Mouse (Mus musculus): ENCODE results near the gene Meis1.

Gene Meis1

DNA sequence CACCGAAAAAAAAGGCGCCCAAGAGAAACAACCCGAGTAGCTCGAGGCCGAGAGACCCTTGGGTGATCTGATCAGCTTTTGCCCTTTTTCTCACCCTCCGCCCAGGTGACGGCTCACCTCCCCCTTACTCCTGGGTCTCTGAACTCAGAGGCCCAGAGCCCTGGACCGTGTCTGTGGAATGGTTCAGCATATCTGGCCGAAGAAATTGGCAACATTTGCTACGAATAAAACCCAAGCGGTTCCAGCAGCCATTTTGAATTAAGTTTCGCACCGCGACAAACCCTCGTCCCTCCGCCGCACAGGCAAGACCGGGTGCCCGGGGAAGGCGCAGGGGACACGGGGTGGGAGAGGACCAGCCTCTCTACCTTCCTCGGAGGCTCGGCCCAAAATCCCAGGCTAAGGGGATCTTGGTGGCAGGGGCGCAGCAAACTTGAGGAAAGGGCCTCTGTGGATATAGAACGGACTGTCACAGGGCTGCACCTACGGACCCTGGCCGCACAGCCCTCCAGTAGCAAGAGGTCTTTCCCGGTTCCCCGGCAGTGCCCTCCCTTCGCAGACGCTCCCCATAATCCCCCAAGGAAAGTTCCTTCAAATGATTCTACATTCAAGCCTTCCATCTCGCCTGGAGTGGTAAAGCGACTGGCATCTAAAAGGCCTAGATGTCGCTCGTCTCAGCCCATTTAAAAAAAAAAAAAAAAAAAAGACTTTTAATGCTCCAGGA is 4.2 kb downstream of the Meis1 start:
- 31% methylated on average over 35 of the region's 35 CpGs for WGBS

DNA sequence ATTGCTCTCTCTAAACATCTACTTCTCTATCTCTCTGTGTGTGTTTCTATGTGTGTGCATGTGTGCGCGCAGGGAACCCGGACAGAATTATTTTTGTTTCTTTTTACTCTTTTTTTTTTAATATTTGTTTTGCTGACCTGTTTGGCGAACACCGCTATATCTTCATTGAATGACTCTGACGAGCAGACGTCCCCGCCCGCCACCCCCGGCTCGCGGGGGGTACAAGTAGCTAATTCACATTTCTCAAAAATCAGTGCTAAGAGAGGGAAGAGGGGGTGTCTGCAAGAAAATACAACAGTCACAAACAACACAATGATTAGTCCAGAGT is 4.7 kb downstream of the Meis1 start:
- WGBS: 40% methylated on average over 12 of the region's 12 CpGs

DNA sequence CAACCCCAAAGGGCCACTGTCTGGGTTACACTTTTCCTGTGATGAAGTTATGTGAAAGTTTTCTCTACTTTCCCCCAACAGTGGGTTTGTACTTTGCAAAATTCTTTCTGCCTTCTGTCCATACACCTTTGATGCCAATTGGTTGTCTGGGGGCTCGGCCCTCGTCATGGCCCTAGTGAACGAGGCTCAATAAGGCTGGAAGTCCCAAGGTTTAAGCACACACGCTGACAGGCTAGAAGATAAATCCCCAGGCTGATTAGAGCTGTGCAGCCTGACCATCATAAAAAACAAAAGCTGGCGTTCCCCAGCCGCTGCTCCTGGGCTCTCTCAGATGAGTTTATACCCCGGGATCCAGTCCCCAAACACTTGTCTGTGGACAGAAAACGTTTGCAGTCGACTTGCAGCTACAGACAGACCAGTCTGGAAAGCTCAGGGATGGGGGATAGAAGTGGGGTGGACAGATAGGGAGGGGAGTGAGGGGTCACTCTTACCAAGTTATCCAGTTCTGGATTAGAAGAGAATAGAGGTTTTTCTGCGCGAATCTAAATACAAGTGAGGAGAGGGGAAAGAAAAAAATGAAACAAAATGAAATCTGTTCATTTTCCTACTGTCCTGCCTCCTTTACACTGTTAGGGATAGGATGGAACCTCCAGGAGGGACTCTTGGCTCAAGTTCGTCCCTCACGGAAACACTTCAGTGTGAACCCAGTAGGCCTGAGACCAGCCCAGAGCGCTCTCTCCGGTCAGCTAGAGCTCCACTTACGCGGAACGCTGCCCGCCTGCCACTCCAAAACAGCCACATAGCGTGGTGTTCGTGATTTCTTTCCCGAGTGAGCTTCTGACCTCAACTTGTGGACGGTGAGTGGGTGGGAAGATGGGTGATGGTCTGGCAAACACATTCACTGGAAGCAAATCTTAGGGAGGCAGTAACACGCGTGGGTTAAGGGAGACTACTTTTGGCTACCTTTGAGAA is 5.4 kb downstream of the Meis1 start:
- WGBS: 59% methylated on average over 25 of the region's 25 CpGs

DNA sequence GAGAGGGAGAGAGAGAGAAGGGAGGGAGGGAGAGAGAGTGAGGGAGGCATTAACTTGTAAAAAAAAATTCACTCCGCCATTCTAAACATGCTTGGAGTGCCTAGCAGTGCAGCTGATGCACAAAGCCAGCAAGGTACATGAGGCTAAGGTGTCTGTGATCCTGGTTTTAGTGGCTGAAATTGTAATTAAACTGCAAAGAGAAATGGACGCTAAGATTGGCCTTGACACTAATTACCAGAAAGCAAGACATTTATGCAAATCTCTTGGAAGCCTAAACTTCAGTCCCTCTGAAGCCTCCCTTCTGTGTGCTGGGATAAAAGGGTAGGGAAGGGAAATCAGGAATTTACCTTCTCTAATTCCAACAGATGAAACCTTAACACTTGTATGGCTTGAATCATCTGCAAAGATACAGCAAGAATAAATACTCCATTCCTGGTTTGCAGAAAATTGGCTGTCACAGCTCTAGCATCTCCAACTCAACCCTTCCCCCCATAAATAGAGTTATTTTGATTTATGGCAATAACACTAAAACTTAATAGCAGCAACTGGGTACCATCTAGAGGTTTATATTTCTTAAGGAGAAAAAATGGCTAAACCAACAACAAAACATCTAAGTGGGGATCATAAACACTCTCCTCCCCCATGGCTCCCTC is 6.2 kb downstream of the Meis1 start:
- 47% methylated on average over 2 of the region's 2 CpGs for WGBS

DNA sequence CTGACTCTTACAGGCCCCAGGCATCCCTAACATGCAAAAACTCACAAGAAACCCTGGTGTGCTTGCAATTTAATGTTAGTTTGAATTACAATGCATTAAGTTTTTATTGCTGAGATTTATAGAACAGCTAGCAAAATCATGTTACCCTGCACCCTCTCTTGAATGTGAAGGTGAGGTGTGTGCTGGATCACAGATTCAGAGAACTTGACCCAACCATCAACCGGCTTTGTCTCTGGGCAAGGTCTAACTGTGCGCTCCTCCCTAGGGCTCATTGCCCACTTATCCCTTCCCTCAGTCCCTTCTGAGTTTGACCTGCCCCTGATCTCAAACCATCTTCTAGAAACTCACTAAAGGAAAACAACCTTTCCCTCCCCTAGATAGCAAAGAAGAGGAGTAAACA is 6.8 kb downstream of the Meis1 start:
- 75% methylated on average over 2 of the region's 2 CpGs for WGBS

DNA sequence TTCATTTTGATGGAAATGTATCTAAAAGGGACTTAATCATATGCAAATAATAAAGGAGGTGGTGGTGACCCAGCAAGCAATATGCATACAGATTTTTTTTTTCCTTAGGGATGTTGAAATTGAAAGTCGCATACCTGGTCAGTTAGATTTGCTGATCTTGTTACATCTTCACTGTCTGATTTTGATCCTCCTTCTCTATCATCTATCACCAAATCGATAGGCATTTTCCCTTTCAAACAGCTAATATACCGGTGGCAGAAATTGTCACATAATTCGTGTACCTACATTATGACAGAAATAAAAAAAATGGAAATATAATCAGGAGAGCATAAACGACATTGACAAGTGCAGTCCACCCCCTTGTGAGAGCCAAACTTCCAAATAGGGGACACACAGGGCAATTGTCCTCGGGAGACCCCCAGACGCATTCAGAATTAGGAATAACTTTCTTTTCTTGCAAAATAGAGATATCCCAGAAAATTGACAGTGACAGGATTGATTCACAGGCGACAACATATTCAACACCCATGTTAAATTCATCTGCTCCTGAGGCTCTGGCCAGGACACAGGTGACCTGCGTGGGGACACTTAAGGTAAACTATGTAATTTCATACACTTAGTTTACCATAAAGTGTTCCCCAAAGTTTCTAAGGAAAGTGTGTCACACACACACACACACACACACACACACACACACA is 7.5 kb downstream of the Meis1 start:
- 58% methylated on average over 9 of the region's 9 CpGs for WGBS

DNA sequence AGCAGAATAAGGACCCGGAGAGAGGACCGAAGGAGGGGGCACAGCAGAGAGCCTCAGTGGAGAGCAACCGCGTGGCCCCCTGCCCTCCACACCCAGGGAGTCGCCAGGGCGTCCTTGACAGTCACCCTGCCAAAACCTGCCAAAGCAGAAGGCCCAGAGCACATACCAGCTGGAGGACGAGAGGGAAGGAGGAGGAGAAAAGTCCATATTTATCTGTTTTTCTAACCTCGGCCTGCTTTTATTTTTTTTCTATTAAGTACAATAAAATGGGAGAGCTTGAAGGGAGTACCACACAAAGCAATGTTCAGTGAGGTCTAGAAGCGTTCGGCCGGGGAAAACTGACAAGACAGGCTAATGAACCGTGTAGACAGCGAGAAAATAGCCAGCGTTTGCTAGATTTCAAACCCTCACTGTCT is 8.4 kb downstream of the Meis1 start:
- WGBS: 46% methylated on average over 14 of the region's 14 CpGs

DNA sequence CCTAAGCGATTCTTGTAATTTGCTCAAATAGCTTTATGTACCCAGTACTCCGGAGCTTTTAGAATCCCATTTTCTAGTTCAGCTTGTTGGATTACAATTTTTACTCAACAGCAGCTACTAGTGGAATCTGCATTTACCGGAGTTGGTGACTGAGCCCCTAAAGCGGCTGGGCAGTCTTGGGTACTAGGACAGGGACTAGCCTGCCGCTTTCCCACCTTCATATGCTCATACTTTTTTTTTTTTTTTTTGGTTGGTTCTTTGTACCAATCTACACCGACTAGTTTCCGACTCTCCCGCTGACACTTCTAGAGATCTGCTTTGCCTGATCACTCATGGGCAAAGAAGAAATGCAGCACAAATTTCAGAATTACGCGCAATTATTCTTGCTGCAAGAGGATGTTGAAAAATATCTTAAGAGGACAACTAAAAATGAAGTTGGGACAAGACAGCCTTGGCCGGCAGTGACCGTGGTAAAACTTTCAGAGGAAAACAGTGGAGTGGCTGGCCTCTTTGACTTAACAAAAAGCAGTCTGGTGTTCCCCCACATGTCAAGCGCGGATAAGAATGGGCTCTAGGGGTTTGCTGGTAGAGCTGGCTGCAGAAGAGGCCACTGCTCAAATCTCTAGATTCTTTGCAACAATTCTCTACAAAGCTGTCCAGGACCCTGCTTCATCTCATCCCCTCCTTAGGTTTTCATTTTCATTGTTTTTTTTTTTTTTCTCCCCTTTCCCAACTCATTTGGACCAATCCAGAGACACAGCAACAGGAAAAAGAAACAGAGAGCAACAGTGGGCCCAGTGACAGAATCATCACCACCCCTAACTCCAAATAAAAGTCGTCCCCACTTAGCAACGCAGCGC is 9.0 kb downstream of the Meis1 start:
- 50% methylated on average over 17 of the region's 17 CpGs for WGBS

DNA sequence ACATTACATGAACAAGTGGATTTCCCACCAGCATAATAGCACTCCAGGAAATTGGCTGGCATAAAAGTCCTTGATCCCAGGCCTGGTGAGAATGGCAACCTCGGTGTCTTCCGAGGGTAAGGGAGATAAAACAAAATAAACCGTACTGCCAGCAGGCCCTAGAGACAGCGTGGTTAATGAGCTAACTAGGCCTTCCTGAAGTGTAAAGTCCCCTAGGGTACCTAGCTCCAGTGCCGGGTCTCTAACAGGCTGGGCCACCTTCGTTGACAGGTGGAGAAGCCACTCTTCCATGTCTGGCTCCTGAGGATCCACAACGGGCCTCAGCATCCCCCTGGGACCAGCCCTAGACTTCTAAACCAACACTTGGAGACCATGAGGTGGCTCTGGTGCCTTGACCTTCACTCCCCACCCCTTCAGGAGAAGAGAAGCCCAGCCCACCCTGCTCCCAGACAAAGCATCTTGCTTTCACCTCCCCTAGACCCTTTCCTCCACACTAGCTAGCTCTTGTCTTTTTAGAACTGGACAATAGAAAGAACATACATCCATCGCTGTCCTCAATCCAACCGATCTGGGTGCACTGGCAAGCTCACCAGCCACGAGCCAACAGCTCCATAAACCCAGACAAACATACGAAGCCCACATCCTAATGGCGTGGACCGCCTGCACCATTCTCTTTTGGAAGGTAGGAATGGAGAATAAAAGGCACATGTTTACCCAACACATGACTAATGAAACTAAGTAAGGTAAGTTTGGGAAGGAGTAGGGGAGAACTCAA is 10.0 kb downstream of the Meis1 start:
- 61% methylated on average over 13 of the region's 13 CpGs for WGBS

DNA sequence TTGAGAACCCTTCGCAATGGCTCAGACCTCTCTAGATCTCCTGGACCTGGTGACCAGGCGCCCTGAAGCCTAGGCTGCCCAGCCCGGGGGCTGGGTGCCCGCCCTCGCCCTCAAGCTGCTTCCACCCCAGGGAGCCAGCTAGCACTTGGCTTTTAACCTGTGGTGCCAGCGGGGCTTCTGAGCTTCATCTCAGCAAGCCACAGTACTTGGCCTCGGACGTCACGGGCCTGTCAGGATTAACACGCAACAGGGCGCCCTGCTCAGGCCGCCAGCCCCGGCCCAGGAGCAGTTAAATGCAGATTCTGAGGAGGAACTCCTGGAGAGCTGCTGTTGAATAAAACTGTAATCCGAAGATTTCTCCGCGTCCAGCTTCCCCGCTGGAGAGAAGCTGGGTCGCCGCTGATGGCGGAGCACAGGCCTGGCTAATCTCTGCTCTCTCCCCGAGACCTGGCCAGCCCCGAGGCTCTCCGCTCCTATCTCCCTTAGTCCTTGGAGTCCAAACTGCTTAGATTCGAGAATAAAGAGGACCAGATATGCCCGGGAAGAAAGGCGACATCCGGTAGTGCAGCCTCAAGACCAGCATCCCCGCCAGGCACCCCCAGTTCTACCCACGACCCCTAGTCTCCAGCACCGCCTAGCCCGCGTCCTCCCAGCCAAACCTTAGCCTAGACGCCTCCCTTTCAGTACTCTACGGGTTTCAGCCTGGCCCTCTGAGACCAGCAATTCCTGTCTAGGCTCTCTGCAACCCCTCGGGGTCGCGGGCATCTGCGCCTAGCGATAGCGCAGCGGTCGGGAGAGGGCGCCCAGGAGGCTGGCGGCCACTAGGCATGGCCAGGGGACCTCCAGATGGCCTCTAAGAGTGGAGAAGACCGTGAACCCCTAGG is 11.0 kb downstream of the Meis1 start:
- 42% methylated on average over 45 of the region's 45 CpGs for WGBS

DNA sequence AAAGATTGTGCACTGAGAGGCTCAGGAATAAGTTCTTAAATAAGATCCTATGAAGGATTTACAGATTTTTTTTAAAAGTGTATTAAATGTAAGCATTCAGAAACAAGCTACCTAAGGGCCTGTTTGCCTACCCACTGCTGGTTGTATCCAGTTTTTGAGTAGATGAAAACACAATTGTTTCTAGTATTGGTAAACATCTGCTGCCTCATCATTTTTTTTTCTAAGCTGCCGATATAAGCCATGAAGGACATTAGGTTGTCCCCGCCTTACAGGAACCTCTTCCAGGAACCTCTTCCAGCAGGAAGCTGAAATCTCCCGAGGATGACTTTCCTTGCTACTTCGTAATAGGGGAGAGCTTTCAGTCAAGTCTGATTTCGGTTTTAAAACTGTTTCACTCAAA is 11.7 kb downstream of the Meis1 start:
- 66% methylated on average over 5 of the region's 5 CpGs for WGBS

DNA sequence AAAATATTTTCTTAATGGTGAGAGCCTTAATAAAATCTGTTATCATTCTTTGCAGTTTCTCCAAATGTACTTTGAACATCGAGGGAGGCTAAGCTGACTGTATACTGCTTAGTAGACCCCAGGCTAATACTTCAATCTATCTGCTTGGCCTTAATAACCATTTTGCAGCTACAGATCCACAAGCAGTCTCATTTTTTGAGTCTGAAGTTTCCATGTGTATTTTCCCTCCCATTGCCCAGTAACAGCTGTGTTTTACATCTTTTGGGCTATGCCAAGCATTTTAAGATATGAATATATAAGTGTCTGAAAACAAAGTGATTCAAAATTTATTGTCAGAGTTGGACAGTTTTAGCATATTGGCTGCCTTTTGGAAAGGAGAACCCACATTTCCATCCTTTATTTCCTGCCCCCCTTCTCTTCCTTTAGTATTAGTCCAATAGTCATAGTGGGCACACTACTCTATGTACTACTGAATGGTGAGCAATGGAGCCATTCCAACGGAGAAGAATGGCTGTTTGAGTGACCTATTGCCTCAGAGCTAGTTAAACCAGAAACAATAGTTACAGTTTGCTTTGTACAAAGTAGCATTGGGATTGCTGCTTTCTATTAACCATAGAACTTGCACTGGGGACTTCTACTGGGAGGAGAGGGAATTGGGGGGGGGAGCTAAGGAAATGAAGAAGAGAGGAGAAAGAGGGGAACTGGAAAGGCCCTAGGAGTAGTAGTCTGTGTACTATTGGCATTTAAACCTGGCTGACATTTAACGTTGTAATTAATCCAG is 12.7 kb downstream of the Meis1 start:
- 54% methylated on average over 3 of the region's 3 CpGs for WGBS

DNA sequence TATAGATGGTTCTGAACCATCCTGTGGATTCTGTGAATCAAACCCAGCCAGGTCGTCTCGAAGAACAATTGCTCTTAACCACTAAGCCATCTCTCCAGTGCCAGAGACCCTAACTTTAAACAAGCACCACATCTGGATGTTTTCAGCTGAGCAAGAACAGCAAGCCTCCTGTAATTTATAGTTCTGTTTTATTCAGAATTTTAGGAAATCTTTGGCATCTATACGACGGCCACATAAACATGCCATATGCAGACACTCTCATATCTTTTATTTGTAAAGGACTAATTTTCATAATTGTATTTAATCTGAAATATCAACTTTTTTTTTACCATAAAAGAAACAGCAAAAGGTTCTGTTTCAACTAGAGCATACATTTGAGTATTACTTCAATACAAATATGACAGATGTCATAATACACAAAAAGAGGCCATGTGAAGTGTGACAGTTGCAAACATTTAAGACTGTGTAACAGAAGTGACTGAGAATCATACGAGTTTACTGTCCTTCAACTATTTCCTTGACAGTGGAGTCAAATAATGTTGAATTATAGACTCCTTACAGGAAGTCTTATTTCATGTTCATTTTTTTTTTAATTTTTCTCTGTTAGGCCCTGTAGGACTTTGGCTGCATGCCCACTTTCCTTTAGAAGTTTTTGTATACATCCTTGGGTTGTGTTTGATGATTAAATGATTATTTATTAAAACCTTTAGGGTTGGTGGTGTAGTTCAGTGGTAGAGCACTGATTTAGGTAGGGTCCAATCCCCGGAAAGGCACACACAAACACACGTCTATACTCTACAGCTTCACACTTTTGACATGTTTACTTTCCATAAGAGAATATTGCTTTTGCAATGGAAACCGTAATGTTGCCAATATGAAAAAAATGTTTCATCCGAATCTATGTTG is 13.5 kb downstream of the Meis1 start:
- 92% methylated on average over 9 of the region's 9 CpGs for WGBS

DNA sequence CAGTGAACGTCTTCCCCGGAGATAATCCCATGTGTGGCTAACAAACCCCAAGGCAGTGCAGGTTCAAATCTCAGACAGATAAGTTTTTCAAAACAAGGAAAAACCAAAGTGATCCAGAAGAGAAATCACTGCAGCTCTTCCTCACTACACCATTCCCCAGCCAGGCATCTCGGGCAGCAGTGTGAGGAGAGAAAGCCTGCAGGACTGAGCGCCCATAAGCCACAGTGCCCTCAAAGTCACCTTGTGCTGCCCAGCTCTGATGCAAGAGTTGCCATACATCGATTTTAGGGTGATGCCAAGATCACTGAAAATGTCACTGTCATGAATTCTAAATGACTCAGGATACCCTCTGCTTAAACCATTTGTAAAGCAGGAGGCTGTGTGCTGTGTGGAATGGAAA is 15.7 kb downstream of the Meis1 start:
- WGBS: 74% methylated on average over 5 of the region's 5 CpGs

DNA sequence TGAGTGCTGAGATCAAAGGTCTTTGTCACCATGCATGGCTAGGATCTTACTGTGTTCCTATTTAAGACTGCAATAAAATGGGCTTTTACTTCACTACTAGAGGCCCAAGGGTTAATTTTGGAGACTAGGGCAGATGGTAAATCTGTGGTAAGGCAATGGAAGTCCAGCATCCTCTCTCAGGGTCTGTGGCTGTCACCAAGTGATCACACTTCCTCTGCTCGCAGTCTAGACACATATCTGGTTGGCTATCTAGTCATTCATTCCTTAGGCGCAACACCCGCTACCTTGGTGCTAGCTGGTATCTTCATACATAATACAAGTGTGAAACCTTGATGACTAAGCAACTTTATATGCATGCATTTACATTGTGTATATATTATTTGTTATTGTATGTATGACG is 22.0 kb downstream of the Meis1 start:
- 97% methylated on average over 4 of the region's 4 CpGs for WGBS

DNA sequence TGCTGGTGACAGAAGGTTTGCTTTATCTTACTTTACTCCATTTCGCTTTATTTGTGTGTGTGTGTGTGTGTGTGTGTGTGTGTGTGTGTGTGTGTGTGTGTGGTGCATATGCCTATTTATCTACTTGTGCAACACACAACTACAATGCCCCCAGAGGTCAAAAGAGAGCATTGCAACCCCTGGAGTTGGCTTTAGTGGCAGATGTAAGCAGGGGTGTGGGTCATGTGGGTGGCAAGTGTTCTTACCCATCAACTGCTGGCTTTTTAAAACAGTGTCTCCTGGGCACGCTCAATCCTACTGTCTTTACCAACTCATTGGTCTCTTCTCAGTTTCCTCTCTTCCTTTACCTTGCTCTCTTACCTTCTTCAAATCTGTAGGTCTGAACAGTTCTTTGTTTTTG is 22.5 kb downstream of the Meis1 start:
- 98% methylated on average over 2 of the region's 2 CpGs for WGBS

DNA sequence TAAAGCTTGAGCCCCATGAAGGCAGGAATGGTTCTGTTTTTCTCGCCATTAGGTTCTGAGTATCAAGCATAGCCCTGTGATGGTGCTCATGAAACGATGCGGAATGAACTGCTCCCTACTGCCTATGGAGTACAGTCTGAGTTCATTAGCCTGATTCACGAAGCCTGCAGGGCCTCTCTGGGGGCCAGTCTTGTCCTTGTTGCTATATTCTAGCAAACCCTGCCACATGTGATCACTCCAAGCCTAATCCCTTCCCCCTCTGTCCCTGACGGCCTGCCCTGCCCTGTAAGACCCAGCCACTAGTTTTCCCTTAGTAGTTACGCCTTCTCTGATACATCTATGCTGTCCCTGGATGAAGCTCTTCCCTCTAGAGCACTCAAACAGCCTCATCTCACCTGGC is 26.0 kb downstream of the Meis1 start:
- 80% methylated on average over 6 of the region's 6 CpGs for WGBS

Measured in cerebral cortex, adult 2 months (tissue).